Mouse (Mus musculus): ENCODE measurements around the gene 1600012H06Rik. TPM values are rescaled to one million over a fixed set of nuclear protein-coding genes. Genes with fewer than 3 reads are reported as not detected.
"Not testable (repeated sequence)": the region's sequence is repeated elsewhere in the genome, so short reads cannot be mapped to it uniquely, and the experiment has no call there.

Gene 1600012H06Rik
- 15.5 to 27.8 TPM (median 23.1 TPM) in 3 replicates for total RNA-seq (2017)

GRCm38 (mm10) chr17:14943009-14943728 is at the start of gene 1600012H06Rik, which contains the start of gene Wdr27:
Gene 1600012H06Rik, plus strand, starts transcription at chr17:14943184.
Gene Wdr27, minus strand, starts transcription at chr17:14943158.
- peak; percentile 98 for ATAC-seq (replicated peaks; ENCODE audit: insufficient number of reproducible peaks, low FRiP score, low TSS enrichment, poor library complexity, severe bottlenecking)

- not testable (repeated sequence) for ATAC-seq (replicated peaks; ENCODE audit: insufficient number of reproducible peaks, low FRiP score, low TSS enrichment, poor library complexity, severe bottlenecking)
Observed at GRCm38 (mm10) chr17:14895058-14895457, 47.9 kb upstream of the 1600012H06Rik start.

DNA sequence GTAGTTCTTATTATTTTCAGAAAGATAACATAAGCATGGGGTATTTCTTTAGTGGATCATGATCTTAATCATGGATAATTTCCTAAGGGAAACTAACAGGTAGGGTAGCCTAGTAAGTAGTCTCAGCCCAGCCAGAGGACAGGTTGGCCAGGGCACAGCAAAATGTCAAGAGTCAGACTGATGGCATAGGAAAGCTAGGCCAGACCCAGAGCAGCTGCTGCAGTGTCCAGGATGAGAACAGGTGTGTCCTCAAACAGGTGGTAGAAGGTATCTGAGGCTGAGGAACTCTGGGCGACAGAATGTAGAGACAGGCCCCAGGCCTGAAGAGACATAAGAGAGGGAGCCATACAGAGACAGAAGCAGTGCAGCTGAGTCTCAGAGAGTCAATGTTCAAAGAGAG is 44.0 kb upstream of the 1600012H06Rik start:
- no peak for ATAC-seq (replicated peaks; ENCODE audit: insufficient number of reproducible peaks, low FRiP score, low TSS enrichment, poor library complexity, severe bottlenecking)

DNA sequence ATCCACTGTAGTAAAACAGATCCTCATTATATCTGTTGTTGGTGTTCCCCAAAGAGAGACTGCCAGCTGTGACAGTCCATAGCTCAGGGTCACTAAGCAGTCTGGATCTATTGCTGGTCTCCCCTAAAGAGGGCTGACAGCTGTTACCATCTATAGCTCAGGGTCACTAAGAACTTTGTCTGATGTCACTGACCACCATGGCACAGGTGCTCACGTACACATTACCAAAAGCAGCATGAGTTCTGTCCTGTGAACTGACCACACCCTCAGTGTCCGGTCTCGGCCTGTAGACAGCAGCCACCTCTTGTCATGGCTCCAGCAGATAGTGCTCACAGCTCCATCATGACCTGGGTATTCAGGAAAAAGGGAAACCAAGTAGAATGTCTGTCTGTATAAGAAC is 39.8 kb upstream of the 1600012H06Rik start:
- no peak for ATAC-seq (replicated peaks; ENCODE audit: insufficient number of reproducible peaks, low FRiP score, low TSS enrichment, poor library complexity, severe bottlenecking)

- ATAC-seq (replicated peaks; ENCODE audit: insufficient number of reproducible peaks, low FRiP score, low TSS enrichment, poor library complexity, severe bottlenecking): no peak
Observed at GRCm38 (mm10) chr17:14904206-14904605, 38.8 kb upstream of the 1600012H06Rik start.

DNA sequence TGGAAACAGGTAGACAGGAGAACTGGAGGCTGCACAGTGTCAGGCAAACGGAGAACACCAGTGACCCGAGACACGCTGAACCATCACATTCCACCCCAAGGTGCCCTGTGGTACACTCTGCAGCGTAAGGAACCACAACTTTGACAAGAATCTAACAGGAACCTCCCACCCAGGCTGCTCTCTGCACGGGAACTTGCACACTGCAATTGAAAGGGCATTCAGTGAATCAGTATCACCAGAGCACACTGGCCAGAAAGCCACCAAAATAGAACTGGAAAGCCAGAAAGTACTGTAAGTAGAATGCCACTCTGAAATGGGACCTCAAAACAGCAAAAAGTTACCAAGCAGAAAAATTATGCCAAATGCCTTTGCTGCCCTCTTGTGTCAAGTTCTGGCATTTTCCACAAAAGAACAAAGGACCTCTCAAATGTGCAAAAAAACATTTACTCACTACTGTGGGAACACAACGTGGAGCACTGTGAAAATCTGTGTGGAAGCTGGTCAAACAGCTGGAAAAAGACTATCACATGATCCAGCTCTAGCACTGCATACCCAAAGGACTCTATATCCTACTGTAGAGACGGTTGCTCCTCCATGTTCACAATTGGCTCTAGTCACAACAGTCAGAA is 38.2 kb upstream of the 1600012H06Rik start:
- no peak for ATAC-seq (replicated peaks; ENCODE audit: insufficient number of reproducible peaks, low FRiP score, low TSS enrichment, poor library complexity, severe bottlenecking)

- no peak for ATAC-seq (replicated peaks; ENCODE audit: insufficient number of reproducible peaks, low FRiP score, low TSS enrichment, poor library complexity, severe bottlenecking)
Observed at GRCm38 (mm10) chr17:14906611-14907010, 36.4 kb upstream of the 1600012H06Rik start.

DNA sequence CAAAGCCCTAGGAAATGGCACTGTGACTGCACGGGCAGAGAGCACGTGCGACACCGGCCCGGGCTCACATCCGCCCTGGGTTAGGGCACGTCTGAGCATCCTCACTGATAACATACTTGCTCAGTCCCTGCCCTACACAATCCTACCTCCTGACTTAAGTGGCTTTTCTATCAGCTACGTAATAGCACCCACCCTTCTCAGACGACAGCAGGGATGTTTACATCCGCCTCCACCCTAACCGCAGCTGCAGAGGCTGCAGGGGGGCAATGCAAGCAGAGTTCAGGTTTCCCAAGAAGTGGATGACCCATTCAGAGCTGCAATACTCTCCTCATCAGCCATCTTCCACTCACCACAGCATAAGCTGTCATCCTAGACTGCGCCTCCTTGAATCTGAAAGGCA is 35.8 kb upstream of the 1600012H06Rik start:
- no peak for ATAC-seq (replicated peaks; ENCODE audit: insufficient number of reproducible peaks, low FRiP score, low TSS enrichment, poor library complexity, severe bottlenecking)

- ATAC-seq (replicated peaks; ENCODE audit: insufficient number of reproducible peaks, low FRiP score, low TSS enrichment, poor library complexity, severe bottlenecking): no peak
Observed at GRCm38 (mm10) chr17:14909331-14909730, 33.7 kb upstream of the 1600012H06Rik start.

DNA sequence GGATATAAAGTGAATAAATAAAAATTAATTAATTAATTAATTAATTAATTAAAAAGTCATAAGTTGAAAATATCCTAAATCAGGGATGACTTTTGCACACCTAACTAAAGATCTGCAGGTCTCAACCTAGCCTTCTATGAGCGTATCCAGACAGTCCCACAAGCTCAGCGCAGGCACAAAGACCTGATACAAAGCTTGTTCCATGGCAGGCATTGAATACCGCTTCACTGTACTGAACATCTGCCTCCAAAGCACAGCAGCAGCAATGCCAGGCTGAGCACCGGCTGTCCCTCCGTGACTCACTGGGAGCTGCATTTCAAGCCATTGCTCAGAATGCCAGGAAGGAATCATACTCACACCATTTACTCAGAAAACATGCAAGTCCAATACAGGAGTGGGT is 32.2 kb upstream of the 1600012H06Rik start:
- ATAC-seq (replicated peaks; ENCODE audit: insufficient number of reproducible peaks, low FRiP score, low TSS enrichment, poor library complexity, severe bottlenecking): no peak

- ATAC-seq (replicated peaks; ENCODE audit: insufficient number of reproducible peaks, low FRiP score, low TSS enrichment, poor library complexity, severe bottlenecking): no peak
Observed at GRCm38 (mm10) chr17:14912420-14912819, 30.6 kb upstream of the 1600012H06Rik start.

- no peak for ATAC-seq (replicated peaks; ENCODE audit: insufficient number of reproducible peaks, low FRiP score, low TSS enrichment, poor library complexity, severe bottlenecking)
Observed at GRCm38 (mm10) chr17:14912981-14913380, 30.0 kb upstream of the 1600012H06Rik start.

DNA sequence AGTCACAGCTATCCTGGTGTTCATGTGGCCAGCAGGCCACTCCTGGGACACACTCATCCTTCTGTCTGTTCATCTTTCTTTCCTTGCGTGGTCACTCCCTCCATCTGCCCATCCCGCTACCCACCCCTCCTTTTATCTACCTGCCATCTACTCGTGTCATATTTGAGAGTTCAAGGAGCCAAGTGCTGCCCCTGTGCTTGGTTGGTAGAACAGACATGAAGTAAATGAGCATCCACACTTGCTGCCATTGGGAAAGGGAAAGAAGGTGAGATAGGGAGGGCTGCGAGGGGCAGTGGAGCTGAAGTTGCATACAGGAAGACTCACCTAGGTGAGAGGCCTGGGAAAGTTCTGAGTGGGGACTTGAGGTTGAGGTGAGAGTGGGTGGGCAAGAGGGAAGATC is 28.6 kb upstream of the 1600012H06Rik start:
- no peak for ATAC-seq (replicated peaks; ENCODE audit: insufficient number of reproducible peaks, low FRiP score, low TSS enrichment, poor library complexity, severe bottlenecking)

DNA sequence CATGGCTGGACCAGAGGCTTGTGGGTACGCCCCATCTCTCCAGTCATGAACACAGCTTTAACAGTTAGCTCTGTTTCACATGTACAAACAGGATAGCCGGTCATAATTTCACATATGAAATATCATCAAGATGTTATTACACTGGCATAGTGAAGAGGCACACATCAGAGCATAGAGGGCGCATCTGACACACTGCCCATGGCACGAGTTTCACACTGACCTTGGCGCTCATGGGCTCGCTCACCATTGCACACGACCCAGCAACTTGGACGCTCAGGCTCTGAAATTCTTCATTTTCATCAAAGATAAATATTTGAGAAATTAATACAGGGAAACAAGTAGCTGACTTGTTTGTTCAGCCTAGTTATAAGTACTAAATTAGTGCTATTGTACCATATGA is 25.1 kb upstream of the 1600012H06Rik start:
- ATAC-seq (replicated peaks; ENCODE audit: insufficient number of reproducible peaks, low FRiP score, low TSS enrichment, poor library complexity, severe bottlenecking): no peak

DNA sequence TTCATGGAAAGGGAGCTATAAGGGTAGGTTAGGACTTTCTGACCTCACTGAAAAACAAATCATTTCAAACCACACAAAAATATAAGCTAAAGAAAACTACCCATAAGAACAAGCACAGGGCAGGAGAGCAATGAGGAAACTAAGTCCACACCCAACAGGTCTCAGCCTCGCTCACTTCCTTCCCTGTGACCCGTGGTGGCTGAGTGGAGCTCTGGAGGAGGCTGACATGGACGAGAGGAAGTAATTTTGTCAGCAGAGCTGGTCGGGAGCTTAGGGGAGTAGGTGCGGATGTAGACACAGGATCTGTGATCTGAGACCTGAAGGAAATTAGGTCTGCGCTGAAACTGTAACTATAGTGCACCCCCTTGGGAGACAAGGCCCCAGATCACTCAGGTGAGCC is 21.4 kb upstream of the 1600012H06Rik start:
- no peak for ATAC-seq (replicated peaks; ENCODE audit: insufficient number of reproducible peaks, low FRiP score, low TSS enrichment, poor library complexity, severe bottlenecking)

DNA sequence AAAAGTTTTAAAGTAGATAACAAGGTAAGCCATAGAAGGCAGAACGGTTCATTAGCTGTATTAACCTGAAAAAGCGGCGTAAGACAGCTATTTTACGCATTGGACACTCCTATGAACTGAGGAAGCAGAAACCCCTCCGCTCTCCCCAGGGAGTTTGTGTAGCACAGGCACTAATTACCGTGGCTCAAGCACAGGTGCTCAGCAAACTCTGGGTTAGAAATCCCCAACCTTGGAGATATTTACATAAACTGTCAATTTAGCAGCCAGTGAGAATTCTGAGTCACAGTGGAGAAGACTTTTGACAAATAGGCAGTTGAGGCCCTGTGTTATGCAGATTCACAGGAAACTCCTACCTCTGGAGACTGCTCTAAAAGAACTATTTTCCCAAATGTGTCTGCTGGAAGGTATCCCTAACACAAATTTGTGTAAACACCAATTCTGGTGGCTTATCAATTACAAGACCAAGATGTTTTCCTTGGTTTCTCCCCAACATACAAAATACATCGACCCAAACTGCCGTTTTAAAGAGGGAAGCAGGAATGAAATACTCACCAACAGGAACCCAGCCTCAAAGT is 15.3 kb upstream of the 1600012H06Rik start:
- ATAC-seq (replicated peaks; ENCODE audit: insufficient number of reproducible peaks, low FRiP score, low TSS enrichment, poor library complexity, severe bottlenecking): no peak

- no peak for ATAC-seq (replicated peaks; ENCODE audit: insufficient number of reproducible peaks, low FRiP score, low TSS enrichment, poor library complexity, severe bottlenecking)
Observed at GRCm38 (mm10) chr17:14928631-14929030, 14.4 kb upstream of the 1600012H06Rik start.

- ATAC-seq (replicated peaks; ENCODE audit: insufficient number of reproducible peaks, low FRiP score, low TSS enrichment, poor library complexity, severe bottlenecking): no peak
Observed at GRCm38 (mm10) chr17:14930697-14931096, 12.3 kb upstream of the 1600012H06Rik start.

DNA sequence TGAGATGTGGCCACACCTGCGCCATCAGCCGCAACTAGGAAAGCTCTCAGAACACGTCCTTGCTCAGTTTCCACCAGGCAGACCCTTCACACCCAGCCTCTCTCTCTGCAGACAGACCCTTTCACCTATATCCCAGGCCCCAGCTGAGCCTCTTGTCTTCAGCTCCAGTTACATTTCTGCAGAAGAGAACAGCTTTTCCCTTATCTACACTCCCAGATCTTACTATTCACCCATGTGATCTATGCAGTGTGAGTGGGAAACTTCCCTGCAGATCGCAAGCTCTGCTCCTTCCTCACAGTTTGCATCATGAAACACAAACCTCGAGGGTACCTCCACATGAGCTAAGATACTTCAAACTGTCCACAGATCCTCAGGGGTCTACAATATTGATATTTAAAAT is 11.5 kb upstream of the 1600012H06Rik start:
- ATAC-seq (replicated peaks; ENCODE audit: insufficient number of reproducible peaks, low FRiP score, low TSS enrichment, poor library complexity, severe bottlenecking): no peak

- ATAC-seq (replicated peaks; ENCODE audit: insufficient number of reproducible peaks, low FRiP score, low TSS enrichment, poor library complexity, severe bottlenecking): not testable (repeated sequence)
Observed at GRCm38 (mm10) chr17:14935280-14935679, 7.7 kb upstream of the 1600012H06Rik start.
